Mouse (Mus musculus) embryo, embryonic 9.5 days (tissue): Measurements from ENCODE around the gene Tbl3.
"Not testable (repeated sequence)": the region's sequence is repeated elsewhere in the genome, so short reads cannot be mapped to it uniquely, and the experiment has no call there.

Source experiments
- DNase-seq: peaks from one replicate; pipeline ENCODE4 v3.0.0-alpha.2; 2017; ENCODE audit errors: extremely low spot score

Gene Tbl3

GRCm38 (mm10) chr17:24727618-24728017, 20.2 kb upstream of the Tbl3 start, which contains the start of gene Rpl3l:
Gene Rpl3l, plus strand, starts transcription at chr17:24727820.
- DNase-seq, result no peak

- no peak for DNase-seq
Measured at GRCm38 (mm10) chr17:24725637-24726390, 18.4 kb upstream of the Tbl3 start.

- DNase-seq, result peak; percentile 96
Measured at GRCm38 (mm10) chr17:24724184-24724583, 16.7 kb upstream of the Tbl3 start, which contains the start of gene Ndufb10. Gene Ndufb10, minus strand, starts transcription at chr17:24724478.

GRCm38 (mm10) chr17:24723881-24724180, 16.4 kb upstream of the Tbl3 start:
- no peak for DNase-seq

GRCm38 (mm10) chr17:24723122-24723880, 15.8 kb upstream of the Tbl3 start:
- peak; percentile 51 for DNase-seq

- peak; percentile 57 for DNase-seq
Measured at GRCm38 (mm10) chr17:24722220-24722924, 14.9 kb upstream of the Tbl3 start.

- DNase-seq, result not testable (repeated sequence)
Measured at GRCm38 (mm10) chr17:24721383-24721955, 14.0 kb upstream of the Tbl3 start.

GRCm38 (mm10) chr17:24720616-24721015, 13.2 kb upstream of the Tbl3 start:
- DNase-seq, result not testable (repeated sequence)

GRCm38 (mm10) chr17:24719494-24720222, 12.2 kb upstream of the Tbl3 start:
- peak; percentile 98 for DNase-seq

- not testable (repeated sequence) for DNase-seq
Measured at GRCm38 (mm10) chr17:24718938-24719337, 11.5 kb upstream of the Tbl3 start.

- no peak for DNase-seq
Measured at GRCm38 (mm10) chr17:24717943-24718342, 10.5 kb upstream of the Tbl3 start, which contains the start of the genes Rnf151 and Rps2. Gene Rnf151, minus strand, starts transcription at chr17:24718063. Gene Rps2, plus strand, starts transcription at chr17:24718116.

GRCm38 (mm10) chr17:24716166-24716682, 8.8 kb upstream of the Tbl3 start:
- no peak for DNase-seq

GRCm38 (mm10) chr17:24715556-24715955, 8.1 kb upstream of the Tbl3 start:
- no peak for DNase-seq

- DNase-seq, result no peak
Measured at GRCm38 (mm10) chr17:24708646-24709045, 1.2 kb upstream of the Tbl3 start.

- DNase-seq, result no peak
Measured at GRCm38 (mm10) chr17:24707801-24708425, 453 bp upstream of the Tbl3 start.

GRCm38 (mm10) chr17:24705821-24706220, 1.6 kb downstream of the Tbl3 start:
- DNase-seq, result no peak

GRCm38 (mm10) chr17:24701251-24701650, 6.2 kb downstream of the Tbl3 start:
- no peak for DNase-seq

GRCm38 (mm10) chr17:24699473-24699872, 8.0 kb downstream of the Tbl3 start:
- no peak for DNase-seq

- DNase-seq, result no peak
Measured at GRCm38 (mm10) chr17:24698715-24699114, 8.7 kb downstream of the Tbl3 start.

- DNase-seq, result no peak
Measured at GRCm38 (mm10) chr17:24697985-24698384, 9.5 kb downstream of the Tbl3 start.
